Mouse (Mus musculus) forelimb bud, embryonic 11.5 days (tissue): Measurements from ENCODE around the gene Ncoa3.

ENCODE experiments used
- DNase-seq: peaks from one replicate; pipeline ENCODE4 v3.0.0-alpha.2; 2012; ENCODE audit warnings: low read depth, low spot score

Ncoa3 gene

GRCm38 (mm10) chr2:166074322-166074721, 81.9 kb downstream of the Ncoa3 start:
- no peak for DNase-seq

- no peak for DNase-seq
Observed at GRCm38 (mm10) chr2:166077371-166077770, 84.9 kb downstream of the Ncoa3 start.

GRCm38 (mm10) chr2:166079231-166079630, 86.8 kb downstream of the Ncoa3 start:
- no peak for DNase-seq

DNA sequence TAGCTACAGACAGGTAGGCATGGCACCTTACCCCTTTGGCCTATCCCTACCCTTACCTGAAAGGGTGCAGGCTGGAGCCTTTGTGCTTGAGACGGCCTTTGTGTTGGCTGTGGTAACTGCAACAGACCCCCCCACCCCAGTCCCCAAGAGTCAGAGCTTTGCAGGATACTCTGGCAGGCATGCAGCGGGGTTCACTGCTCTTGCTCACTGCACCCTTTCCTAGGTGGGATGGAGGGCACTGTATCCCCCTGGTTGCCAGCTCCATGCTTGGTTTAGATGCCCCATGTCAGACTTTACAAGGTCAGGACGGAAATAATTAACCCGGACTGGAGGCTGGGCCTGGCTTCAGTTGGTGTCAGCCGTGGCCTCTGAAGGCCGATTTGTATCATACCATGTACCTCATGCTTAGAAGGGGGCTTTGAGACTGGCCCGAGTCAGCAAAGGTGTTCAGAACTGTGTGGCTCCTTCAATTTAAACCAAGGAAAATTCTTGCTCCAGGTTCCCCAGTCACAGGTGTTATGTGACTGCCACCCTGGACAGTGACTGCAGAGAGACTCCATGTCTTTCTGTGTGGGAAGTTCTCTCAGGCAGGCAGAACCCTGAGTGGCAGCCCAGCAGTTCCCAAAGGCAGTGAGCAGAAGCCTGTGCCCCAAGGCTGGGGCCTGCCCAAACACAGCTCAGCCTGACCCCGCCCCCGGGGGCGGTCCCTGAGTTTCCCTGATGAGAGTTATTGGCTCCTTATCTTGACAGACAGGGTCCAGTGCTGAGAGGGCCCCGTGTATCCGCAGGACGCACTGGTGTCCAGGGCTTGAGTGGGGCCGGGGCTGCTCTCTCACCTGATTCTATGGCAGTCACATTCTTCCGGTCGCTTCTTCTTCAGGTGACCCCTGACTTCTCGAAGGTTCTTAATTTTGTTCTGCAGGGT, 87.8 kb downstream of the Ncoa3 start:
- DNase-seq, result no peak

- DNase-seq, result no peak
Observed at GRCm38 (mm10) chr2:166080967-166081750, 88.7 kb downstream of the Ncoa3 start.

DNA sequence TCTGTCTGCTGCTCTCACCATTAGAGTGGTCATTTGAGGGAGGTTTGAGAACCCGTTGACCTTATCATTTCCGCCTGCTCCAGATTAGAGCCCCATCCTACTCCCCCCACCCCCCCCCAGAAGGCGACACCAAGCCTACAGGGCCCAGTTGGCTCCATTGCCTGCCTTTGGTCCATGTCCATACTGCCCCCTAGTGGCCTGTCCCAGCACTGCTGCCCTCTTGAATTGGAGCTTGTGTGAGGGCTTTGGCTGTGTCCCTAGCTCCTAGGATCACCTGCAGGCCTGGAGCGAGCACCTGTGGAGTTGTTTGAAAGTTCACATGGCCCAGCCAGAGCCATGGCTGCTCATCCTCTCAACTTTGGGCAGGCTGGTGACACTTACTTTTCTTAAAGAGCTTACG, 89.8 kb downstream of the Ncoa3 start:
- DNase-seq, result peak; percentile 76

DNA sequence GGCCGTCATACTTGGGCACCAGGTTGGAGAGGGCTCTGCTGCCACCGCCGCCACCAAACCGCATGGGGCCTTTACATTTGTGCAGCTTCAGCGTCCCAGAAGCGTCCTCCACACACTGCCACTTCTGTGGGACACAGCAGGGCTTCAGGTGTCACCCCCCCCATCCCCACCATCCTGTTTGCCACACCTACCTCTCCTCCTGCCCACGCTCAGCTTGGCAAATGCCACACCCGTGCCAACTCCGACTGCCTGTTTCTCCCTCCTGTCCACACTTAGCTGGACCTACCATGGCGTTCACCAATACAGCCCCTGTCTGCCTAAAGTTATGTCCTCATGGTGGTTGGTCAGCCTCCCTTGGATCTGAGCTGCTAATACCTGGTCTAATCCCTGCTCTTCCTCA, 90.2 kb downstream of the Ncoa3 start:
- no peak for DNase-seq

DNA sequence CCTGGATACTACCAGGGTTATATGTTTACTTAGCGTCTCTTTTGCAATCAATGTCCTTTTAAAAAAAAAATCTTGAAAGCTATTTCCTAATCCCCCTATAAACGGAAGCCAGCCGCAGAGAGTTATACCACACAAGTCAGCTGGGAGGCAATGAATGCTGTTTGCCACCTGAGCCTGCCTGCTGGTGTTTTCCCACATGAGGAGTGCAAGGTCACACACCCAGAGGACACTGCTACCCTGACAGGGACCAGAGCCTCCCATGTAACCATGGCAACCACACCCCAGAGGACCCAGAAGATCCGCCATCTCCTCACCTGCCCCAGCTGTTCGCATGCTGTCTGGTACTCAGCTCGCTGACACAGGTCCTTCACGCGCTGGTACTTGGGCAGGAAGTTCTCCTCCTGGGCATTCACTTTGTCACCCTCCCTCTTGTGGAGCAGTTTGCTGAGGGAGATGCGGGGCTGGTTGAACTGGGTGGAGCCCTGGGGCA, 91.2 kb downstream of the Ncoa3 start:
- DNase-seq, result no peak

GRCm38 (mm10) chr2:166084111-166084510, 91.7 kb downstream of the Ncoa3 start:
- DNase-seq, result no peak

- DNase-seq, result peak; percentile 56
Observed at GRCm38 (mm10) chr2:166084964-166085363, 92.5 kb downstream of the Ncoa3 start.

- DNase-seq, result no peak
Observed at GRCm38 (mm10) chr2:166085780-166086179, 93.3 kb downstream of the Ncoa3 start.

- DNase-seq, result no peak
Observed at GRCm38 (mm10) chr2:166086457-166087233, 94.2 kb downstream of the Ncoa3 start.

DNA sequence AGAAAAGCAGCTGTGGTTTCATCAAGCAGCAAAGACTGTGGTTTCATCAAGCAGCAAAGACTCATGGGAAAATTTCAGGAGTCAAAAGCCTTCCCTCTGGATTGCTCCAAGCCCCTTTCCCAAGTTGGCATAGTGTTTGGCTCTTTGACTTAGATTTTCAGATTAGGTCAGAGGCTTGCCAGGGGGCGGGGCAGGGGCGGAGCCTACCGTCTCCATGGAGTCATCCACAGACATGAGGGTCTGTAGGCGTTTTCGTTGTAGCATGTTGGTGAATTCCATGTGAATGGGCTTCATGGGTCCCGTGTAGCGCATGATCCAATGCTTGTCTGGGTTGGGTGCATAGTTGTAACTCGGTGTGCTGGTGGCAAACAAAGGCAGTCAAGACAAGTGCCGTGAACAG, 96.6 kb downstream of the Ncoa3 start:
- no peak for DNase-seq

- no peak for DNase-seq
Observed at GRCm38 (mm10) chr2:166090131-166090581, 97.7 kb downstream of the Ncoa3 start.

GRCm38 (mm10) chr2:166091599-166091998, 99.2 kb downstream of the Ncoa3 start:
- DNase-seq, result no peak

GRCm38 (mm10) chr2:166092412-166092811, 100.0 kb downstream of the Ncoa3 start:
- no peak for DNase-seq

DNA sequence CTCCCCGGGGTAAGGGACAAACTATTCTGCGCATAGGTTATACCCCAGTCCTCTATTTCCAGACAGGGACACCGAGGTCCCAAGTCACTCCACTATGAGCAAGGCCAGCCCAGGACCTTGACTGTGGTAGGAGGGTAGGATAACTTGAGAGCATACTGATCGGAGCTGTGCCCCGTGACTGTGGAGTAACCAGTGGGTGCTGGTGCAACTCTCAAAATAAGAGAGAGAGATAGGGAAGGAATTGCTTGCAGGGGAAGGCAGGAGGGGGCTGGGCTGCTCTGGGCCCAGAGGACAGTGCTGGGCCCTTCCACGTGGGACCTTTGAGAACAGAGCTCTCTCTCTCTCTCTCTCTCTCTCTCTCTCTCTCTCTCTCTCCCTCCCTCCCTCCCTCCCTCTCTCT, 103.9 kb downstream of the Ncoa3 start:
- DNase-seq, result no peak

DNA sequence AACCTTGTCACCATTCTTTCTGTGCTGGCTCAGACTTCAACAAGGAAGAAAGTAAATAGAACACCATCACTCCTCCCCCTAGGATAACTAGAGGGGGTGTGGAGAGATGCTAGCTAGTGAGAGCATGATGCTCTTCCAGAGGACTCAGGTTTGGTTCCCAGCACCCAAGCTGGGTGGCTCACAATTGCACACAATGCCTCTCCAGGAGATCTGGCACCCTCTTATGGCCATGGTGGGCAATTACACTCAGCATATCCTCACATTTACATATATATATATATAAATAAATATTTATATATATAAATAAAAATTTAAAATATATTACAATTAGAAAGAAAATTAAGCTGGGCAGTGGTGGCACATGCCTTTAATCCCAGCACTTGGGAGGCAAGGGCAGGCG, 104.4 kb downstream of the Ncoa3 start:
- DNase-seq, result no peak

DNA sequence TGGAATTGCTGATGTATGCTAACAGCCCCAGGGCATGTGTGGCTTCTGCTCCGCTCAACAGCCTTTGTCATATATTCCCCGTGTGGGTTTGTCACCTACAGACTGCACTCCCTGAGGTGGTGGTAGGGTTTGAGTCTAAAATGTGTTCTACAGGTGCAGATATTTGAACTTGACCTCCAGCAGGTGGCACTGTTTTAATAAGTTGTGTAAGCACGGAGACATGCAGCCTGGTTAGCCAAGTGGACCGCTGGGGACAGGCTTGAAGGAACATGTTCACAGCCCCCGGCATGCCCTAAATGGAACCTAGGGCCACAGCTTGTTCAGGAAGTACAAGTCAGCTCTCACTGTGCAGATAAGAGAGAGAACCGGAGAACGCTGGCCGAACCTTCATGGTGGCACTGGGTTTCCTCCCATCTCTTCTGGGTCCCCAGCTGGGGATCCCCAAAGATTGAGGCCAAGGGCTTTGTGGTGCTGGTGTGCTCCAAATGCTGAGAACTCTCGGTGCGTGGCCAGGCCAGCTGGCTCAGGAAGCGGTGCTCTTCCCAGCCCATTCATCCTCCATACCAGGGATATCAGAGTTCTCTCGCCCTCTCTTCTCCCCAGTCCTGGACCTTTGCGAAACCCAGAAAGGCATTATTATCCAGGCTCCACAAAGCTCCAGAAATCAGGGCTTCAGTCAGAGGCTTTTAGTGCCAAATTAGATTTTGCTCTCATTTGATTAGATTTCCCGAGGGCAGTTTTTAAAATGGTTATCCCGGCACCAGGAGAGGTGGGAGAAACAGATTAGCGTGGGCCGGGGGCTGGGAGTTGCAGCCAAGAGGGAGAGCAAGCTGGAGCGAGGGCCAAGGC, 105.2 kb downstream of the Ncoa3 start:
- DNase-seq, result peak; percentile 60

DNA sequence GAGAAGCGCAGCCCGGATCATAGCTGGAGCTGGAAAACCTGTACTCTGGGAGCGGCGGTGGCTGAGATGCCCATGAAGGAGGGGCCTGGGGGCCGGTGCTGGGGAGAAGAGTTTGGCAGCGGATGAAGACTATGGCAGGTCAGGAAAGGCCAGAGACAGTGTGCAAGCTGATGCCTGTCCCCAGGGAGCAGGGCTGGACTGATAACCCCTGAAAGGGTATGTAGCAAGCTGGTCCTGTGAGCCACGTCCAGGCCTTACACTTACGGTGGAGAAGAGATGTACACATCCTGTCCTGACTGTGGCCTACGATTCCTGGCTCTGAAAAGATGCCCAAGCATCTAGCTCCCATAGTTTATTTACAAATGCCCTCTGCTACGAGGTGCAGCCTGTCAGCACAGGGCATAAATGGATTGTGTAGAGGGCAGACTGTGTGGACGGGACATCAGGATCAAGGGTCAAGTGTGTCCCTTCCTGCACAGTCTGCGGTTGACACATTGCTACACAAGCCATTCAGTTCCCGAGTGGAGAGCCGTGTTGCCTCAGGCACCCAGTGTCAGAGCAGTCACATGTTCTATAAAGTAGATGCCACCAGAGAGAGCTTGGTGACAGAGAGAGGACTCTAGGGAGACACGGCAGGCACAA, 106.0 kb downstream of the Ncoa3 start:
- DNase-seq, result no peak
